Mouse (Mus musculus) stomach, embryonic 16.5 days (tissue): Measurements from ENCODE around the gene CK137956. TPM values are rescaled to one million over a fixed set of nuclear protein-coding genes. Genes with fewer than 3 reads are reported as not detected.

ENCODE experiments used
- ATAC-seq: fragments of 200-750 bp; cut with Nextera tagmentation; 2 replicates; pipeline ENCODE4 v1.8.0; 2017; ENCODE audit warnings: moderate number of reproducible peaks, moderate TSS enrichment; ENCODE audit not compliant: insufficient read depth, low FRiP score
- H3K27ac ChIP-seq: fragments of 300-500 bp; sonication (generic); 2 replicates; pipeline ENCODE4 v1.5.1; 2014; ENCODE audit warnings: low read length
- H3K27me3 ChIP-seq: fragments of 300-500 bp; sonication (generic); 2 replicates; pipeline ENCODE4 v1.6.1; 2014; ENCODE audit warnings: low read length, control low read depth, mixed read lengths; ENCODE audit not compliant: control insufficient read depth, insufficient read depth
- H3K36me3 ChIP-seq: fragments of 300-500 bp; sonication (generic); 2 replicates; pipeline ENCODE4 v1.6.1; 2014; ENCODE audit warnings: low read length; ENCODE audit not compliant: control insufficient read depth, insufficient read depth
- H3K4me1 ChIP-seq: fragments of 300-500 bp; sonication (generic); 2 replicates; pipeline ENCODE4 v1.6.1; 2014; ENCODE audit warnings: low read length, control low read depth, mixed read lengths; ENCODE audit not compliant: control insufficient read depth, insufficient read depth
- H3K4me2 ChIP-seq: fragments of 300-500 bp; sonication (generic); 2 replicates; pipeline ENCODE4 v1.6.1; 2014; ENCODE audit warnings: low read depth, low read length, mixed read lengths
- H3K4me3 ChIP-seq: fragments of 300-500 bp; sonication (generic); replicated peaks from 2 replicates; pipeline ENCODE4 v1.5.1; 2014; ENCODE audit warnings: mild to moderate bottlenecking, low read length
- H3K9ac ChIP-seq: fragments of 300-500 bp; sonication (generic); 2 replicates; pipeline ENCODE4 v1.6.1; 2014; ENCODE audit warnings: low read length
- H3K9me3 ChIP-seq: fragments of 300-500 bp; sonication (generic); replicated peaks from 2 replicates; pipeline ENCODE4 v1.6.1; 2016; ENCODE audit warnings: low read length, control low read depth; ENCODE audit not compliant: control insufficient read depth
- WGBS: fragments of 180-500 bp; shearing (Covaris S2); extraction: QIAGEN DNeasy Blood & Tissue Kit; methylation state at CpG from one replicate; pipeline ENCODE4 v1.1.7; 2014; 5-methylcytosine and 5-hydroxymethylcytosine counted together
- polyA plus RNA-seq: library from polyadenylated mRNA; unstranded; fragments of >200 nt; fragmentation: Nextera tagmentation; extraction: Ambion mirVana; gene quantifications from 2 replicates; pipeline ENCODE4 v1.2.1, GENCODE M21; 2015

Gene CK137956
- polyA plus RNA-seq, 1 experiment from 2014 or later: not detected

DNA sequence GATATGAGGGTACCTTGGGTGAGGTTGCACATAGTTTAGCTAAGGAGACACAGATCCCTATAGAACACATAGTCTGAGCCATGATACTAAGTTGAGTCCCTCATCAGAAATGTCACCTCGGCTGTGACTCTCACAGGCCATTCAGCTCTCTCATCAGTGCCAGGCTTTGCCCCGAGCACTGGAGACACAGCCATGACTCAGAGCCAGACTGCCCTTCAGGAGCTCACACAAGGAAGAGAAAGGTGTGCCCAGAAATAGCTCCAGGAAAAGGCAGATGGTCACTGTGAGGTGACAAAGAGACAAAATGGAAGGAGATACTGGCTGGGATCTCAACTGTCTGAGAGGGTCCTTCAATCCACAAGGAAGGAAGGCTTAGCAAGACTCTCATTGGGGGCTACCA is 23.1 kb downstream of the CK137956 start:
- 76% methylated on average over 2 of the region's 2 CpGs for WGBS
- Histone ChIP-seq H3K9ac (no peak overlapping the region), H3K9me3 (no peaks in the 10 kb centered on the region), H3K27ac (no peak overlapping the region), H3K4me3 (no peak overlapping the region), H3K4me1 (no peaks in the 10 kb centered on the region), H3K27me3 (no peaks in the 10 kb centered on the region), H3K36me3 (no peaks in the 10 kb centered on the region), H3K4me2 (no peak overlapping the region)
- no peak for ATAC-seq

DNA sequence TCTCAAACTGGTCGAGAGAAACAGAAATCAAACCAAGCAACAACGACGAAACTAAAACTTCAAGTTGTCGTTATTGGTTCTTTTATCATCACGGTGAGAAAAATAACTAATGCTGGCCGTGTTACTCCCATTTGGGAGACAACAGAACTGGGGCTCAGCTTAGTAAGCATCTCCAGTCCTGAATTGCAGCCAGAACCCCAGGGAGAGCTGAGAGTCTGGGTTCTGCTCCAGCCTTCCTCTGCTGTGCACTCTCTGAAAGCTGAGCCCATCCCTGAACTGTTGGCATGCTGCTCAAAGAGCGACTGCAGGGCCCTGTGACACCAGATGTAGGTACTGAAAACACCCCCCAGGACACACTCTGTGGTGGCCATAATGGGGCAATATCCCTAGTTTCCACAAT is 33.3 kb downstream of the CK137956 start:
- WGBS: 85% methylated on average over 7 of the region's 7 CpGs
- no peak overlapping the region for H3K4me2 ChIP-seq
- H3K4me3 ChIP-seq: no peak overlapping the region
- no peak overlapping the region for H3K9ac ChIP-seq
- no peak overlapping the region for H3K27ac ChIP-seq
- H3K27me3 ChIP-seq: no peaks in the 10 kb centered on the region
- H3K9me3 ChIP-seq: no peaks in the 10 kb centered on the region
- H3K4me1 ChIP-seq: no peaks in the 10 kb centered on the region
- ATAC-seq: no peak
- no peaks in the 10 kb centered on the region for H3K36me3 ChIP-seq

DNA sequence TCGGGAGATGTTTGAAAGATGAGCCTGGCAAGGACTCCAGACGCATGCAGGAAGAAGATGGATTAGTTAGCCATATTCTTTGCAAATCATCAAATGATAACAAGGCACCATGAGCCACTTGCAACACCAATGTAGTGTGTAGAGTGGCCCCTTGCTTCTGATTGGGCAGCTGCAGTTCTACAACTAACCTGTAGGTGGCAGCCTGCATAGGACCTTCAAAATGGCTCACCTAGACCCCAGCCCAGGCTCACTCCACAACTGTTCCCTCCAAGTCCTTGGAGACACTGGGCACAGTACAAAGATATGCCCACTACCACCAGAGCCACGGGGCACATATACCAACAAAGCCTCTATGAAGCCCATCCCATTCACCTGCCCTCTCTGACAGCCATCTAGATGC is 35.4 kb downstream of the CK137956 start:
- Histone ChIP-seq H3K4me2 (no peak overlapping the region), H3K27me3 (no peaks in the 10 kb centered on the region), H3K36me3 (no peaks in the 10 kb centered on the region), H3K4me1 (no peaks in the 10 kb centered on the region), H3K9me3 (no peaks in the 10 kb centered on the region), H3K27ac (no peak overlapping the region), H3K4me3 (no peak overlapping the region), H3K9ac (no peak overlapping the region)
- WGBS: 54% methylated on average over 3 of the region's 3 CpGs
- ATAC-seq: no peak

DNA sequence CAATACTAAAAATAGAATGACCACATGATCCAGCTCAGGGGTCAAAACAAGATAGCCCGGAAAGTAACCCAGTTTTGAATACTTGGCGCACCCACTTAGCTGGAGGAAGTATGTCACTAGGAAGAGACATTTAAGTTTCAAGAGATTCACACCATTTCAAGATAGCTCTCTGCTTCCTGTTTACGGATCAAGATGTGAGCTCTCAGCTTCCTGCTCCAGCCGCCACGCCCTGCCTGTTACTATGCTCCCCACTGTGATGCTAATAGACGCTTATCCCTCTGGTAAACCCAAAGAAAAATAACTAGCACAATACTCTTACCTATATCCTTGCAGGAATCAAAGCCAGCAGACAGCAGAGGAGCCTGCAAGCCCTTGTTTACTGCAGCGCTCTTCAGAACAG is 57.2 kb downstream of the CK137956 start:
- 84% methylated on average over 7 of the region's 7 CpGs for WGBS
- Histone ChIP-seq H3K36me3 (no peaks in the 10 kb centered on the region), H3K4me1 (no peaks in the 10 kb centered on the region), H3K4me3 (no peak overlapping the region), H3K9me3 (no peaks in the 10 kb centered on the region), H3K9ac (no peak overlapping the region), H3K27ac (no peak overlapping the region), H3K27me3 (no peaks in the 10 kb centered on the region), H3K4me2 (no peak overlapping the region)
- no peak for ATAC-seq

DNA sequence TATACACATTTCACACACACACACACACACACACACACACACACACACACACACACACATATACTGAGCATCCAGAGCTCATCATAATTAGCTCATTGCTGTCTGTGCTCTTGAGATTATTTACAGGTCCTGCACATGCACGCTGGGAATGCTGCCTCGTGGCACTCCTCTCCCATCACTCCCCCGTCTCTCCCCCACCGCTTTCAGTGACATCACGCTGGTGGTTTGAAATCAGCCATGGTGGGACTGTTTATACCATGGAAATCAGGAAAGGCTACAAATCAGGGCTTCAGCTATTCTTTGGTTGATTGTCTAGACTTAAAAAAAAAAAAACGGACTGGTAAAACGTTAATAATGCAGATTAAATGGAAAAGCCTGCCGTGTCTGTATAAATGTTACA is 63.6 kb downstream of the CK137956 start:
- 67% methylated on average over 8 of the region's 8 CpGs for WGBS
- H3K9ac ChIP-seq: no peak overlapping the region
- no peak for ATAC-seq
- H3K27me3 ChIP-seq: no peaks in the 10 kb centered on the region
- no peaks in the 10 kb centered on the region for H3K4me1 ChIP-seq
- no peak overlapping the region for H3K4me3 ChIP-seq
- no peaks in the 10 kb centered on the region for H3K9me3 ChIP-seq
- no peaks in the 10 kb centered on the region for H3K36me3 ChIP-seq
- H3K27ac ChIP-seq: no peak overlapping the region
- H3K4me2 ChIP-seq: no peak overlapping the region

DNA sequence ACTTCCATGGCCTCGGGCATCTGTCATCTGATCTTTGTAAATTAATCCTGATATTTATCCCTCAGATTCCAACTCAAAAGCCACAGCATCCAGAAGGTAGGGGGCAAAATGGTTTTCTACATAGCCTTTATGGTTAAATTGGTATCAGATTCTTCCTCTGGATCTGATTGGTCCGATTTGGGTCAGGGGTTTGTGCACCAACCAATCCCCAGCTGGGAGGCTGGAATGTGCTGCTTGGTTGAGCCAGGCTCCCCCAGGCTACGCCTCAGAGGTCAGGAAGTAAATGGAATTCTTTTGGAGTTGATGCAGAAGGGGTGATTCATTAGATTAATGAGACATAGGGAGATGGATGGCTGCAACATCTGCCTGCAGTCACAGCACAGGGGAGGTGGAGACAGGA is 66.8 kb downstream of the CK137956 start:
- H3K27ac ChIP-seq: no peak overlapping the region
- no peak for ATAC-seq
- 56% methylated on average over 3 of the region's 3 CpGs for WGBS
- no peaks in the 10 kb centered on the region for H3K4me1 ChIP-seq
- no peaks in the 10 kb centered on the region for H3K27me3 ChIP-seq
- H3K4me3 ChIP-seq: no peak overlapping the region
- no peak overlapping the region for H3K4me2 ChIP-seq
- H3K36me3 ChIP-seq: no peaks in the 10 kb centered on the region
- H3K9me3 ChIP-seq: no peaks in the 10 kb centered on the region
- no peak overlapping the region for H3K9ac ChIP-seq

DNA sequence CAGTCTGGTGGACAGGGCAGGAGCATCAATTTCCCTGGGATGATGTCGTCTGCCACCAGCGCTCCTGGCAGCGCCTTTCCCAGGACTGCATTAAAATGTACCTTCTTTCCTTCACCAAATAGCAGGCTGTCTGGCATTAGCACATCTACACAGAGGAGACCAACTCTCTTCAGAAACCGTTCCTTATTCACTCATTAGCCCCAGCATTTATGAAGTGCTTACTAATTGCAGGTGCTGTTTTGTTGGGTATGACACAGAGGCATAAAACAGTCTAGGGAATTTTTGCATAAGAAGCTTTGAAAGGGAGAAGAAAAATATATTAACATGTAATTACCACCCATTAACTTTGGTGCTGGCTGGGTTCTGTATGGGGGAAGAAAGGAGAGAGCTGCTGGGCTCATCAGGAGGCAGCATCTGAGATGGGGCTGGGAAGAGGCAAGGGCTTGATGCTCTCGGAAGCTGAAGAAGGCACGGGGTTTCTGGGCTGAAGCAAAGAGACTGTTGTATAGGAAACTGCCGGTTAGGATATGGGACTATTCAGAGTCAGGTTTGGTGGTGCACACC is 69.8 kb downstream of the CK137956 start:
- H3K36me3 ChIP-seq: no peaks in the 10 kb centered on the region
- WGBS: 81% methylated on average over 7 of the region's 7 CpGs

DNA sequence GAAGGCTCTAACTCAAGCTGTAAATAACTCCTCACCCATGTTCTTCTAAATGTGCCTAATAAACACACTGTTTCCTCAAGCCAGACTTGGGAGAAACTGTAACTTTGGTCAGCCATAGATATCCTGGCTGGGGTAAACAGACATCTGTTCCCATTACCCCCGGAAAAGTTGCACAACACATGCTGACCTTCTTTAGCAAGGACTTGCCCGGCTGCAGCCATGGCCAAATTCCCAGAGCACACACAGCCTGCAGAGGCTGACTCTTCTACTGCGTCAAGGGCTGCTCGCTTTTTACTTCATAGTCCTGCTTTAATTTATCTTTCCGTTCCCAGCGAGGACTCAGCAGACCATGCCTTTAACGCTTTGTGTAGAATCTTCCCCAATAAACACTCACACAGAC is 81.7 kb downstream of the CK137956 start:
- Histone ChIP-seq H3K4me1 (no peaks in the 10 kb centered on the region), H3K4me2 (no peak overlapping the region), H3K9me3 (no peaks in the 10 kb centered on the region), H3K27ac (no peak overlapping the region), H3K27me3 (no peaks in the 10 kb centered on the region), H3K36me3 (no peaks in the 10 kb centered on the region), H3K9ac (no peak overlapping the region), H3K4me3 (no peak overlapping the region)
- 71% methylated on average over 7 of the region's 7 CpGs for WGBS
- no peak for ATAC-seq

More for the DNA sequence above, 69.8 kb downstream of the CK137956 start:
- Histone ChIP-seq H3K27me3 (no peaks in the 10 kb centered on the region), H3K27ac (no peak overlapping the region), H3K4me3 (no peak overlapping the region), H3K9ac (no peak overlapping the region), H3K4me2 (no peak overlapping the region), H3K4me1 (no peaks in the 10 kb centered on the region), H3K9me3 (no peaks in the 10 kb centered on the region)
- no peak for ATAC-seq

DNA sequence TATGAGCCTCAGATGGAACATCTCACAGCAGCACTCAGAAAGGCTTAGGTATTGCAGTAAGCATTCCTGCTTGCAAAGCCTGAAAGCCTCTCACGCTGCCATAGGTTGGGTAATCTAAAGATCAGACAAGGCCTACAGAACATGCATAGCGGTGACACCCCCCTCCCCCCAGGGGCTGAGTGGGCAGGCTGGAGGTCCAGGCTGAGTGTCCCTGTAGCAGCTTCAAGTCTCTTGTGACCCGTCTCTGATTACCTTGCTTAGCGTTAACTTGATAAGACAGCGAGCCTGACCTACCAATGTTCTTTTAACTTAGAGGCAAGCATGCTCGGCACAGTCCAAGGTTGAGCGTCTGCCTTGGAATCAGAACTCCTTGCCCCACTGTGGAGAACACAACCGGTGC is 91.8 kb downstream of the CK137956 start:
- H3K36me3 ChIP-seq: no peaks in the 10 kb centered on the region
- H3K4me3 ChIP-seq: no peak overlapping the region
- no peaks in the 10 kb centered on the region for H3K27me3 ChIP-seq
- no peaks in the 10 kb centered on the region for H3K4me1 ChIP-seq
- H3K4me2 ChIP-seq: no peak overlapping the region
- no peak for ATAC-seq
- H3K27ac ChIP-seq: no peak overlapping the region
- H3K9me3 ChIP-seq: no peaks in the 10 kb centered on the region
- no peak overlapping the region for H3K9ac ChIP-seq
- 92% methylated on average over 8 of the region's 8 CpGs for WGBS
